Mouse (Mus musculus): Measurements from ENCODE around the gene Gjb6. TPM values are rescaled to one million over a fixed set of nuclear protein-coding genes. Genes with fewer than 3 reads are reported as not detected.

The Gjb6 gene
- polyA plus RNA-seq, 1 experiment from 2014 or later: 0.38 TPM

DNA sequence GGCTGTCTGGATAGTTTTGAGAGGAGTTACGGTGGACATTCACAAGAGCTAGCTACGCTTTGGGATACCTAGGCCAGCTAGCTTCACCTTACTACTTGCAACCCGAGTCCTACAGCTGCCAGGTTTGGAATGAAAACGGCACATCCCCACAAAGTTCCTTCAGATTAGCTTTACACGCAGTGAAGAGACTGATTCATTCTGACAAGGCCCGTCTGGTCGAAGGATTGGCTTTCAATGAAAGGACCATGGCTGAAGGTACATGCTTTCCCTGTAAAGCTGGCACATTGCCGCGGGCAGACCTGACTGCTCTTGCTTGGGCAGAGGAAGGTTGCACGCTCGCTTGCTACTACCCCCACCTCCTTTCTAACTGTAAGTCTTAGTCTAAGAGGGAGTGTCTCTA lies 27.7 kb downstream of the Gjb6 start:
- H3K27ac ChIP-seq (replicated peaks): no peak overlapping the region
- 46% methylated on average over 11 of the region's 11 CpGs for WGBS
- H3K4me3 ChIP-seq: no peak overlapping the region
- H3K36me3 ChIP-seq: no peaks in the 10 kb centered on the region
- no peak for DNase-seq (ENCODE audit: low spot score)
- no peaks in the 10 kb centered on the region for H3K9me3 ChIP-seq (replicated peaks)
- H3K4me1 ChIP-seq: peaks cover 17% of the 10 kb centered on the region
- H3K27me3 ChIP-seq (ENCODE audit: low read depth, poor library complexity, severe bottlenecking): peaks cover 76% of the 10 kb centered on the region

DNA sequence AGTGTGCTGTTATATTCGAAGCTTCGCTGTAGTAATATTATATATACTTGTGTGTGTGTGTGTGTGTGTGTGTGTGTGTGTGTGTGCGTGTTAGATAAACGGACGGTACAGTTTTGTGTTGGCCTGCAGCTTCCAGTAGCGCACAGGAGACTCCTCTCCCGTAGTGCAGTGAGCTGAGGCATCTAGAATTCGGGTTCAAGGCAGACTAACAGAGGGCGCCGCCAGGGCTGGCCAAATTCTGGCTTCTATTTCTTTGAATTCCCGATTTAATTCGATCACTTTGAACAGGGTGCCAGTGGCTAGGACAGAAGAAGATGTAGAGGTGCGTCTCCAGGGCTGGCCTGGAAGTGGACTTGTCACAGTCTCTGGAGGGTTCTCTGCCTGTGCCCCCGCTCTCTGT lies 28.3 kb downstream of the Gjb6 start:
- Histone ChIP-seq H3K27ac (replicated peaks) (no peak overlapping the region), H3K9me3 (replicated peaks) (no peaks in the 10 kb centered on the region), H3K4me3 (peak overlapping the region; percentile 76), H3K36me3 (no peaks in the 10 kb centered on the region), H3K4me1 (peaks cover 17% of the 10 kb centered on the region), H3K27me3 (ENCODE audit: low read depth, poor library complexity, severe bottlenecking) (peaks cover 82% of the 10 kb centered on the region)
- DNase-seq (ENCODE audit: low spot score): peak; percentile 31
- WGBS: 15% methylated on average over 14 of the region's 14 CpGs

DNA sequence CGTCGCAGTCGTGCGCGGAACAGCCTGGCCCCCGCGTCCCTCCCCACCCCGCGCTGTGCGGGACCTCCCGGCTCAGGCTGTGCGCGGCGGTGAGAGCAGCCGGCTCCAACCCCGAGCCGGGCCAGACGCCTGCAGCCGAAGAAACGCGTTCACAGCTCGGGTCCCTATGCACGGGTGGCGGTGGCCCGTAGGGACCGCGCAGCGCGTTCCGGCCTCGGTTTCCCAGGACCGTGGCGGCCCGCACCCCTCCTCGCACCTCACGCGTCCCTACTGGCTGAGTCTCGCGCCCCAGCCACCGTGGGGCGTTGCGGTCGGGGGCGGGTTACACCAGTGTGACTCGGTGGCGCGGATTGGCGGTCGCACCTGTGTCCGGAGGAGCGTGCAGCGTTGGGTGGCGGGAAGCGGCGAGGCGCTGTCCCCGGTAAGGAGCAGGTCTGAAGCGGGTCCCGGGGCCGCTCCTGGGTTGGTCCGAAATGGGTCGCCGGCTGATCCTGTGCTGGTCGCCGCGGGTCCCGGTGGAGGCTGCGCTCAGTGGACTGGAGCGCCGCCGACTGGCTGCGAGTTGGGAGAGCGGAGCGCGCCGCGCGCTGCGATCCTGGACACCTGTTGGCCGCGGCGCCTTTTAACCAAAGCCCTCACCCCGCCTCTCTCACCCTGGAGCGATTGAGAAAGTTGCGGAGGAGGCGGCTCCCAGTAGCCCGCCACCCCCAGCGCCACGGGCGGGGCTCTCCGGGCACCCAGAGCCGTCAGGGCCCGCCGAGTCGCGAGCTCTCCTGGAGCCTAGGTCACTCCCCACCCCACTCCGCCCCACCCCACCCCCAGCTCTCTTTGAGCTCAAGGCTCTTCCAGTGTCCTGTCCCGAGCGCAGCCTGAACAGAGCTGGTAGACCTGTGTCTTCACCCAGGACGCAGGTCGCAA lies 29.0 kb downstream of the Gjb6 start, which contains the start of gene Gjb2:
Gene Gjb2 (minus strand): TSS at position 597 of the 918 bp plus-strand sequence.
- H3K27ac ChIP-seq (replicated peaks): peak within 1 kb of the TSS; percentile 69; the same call in 1 of the 2 replicates
- under 1% methylated on average over 101 of the region's 101 CpGs for WGBS
- peak; percentile 58 for DNase-seq (ENCODE audit: low spot score)
- H3K27me3 ChIP-seq (ENCODE audit: low read depth, poor library complexity, severe bottlenecking): peaks cover 87% of the 10 kb centered on the region
- peaks cover 17% of the 10 kb centered on the region for H3K4me1 ChIP-seq
- no peaks in the 10 kb centered on the region for H3K9me3 ChIP-seq (replicated peaks)
- peak within 1 kb of the TSS; percentile 76 for H3K4me3 ChIP-seq
- H3K36me3 ChIP-seq: no peaks in the 10 kb centered on the region

GRCm38 (mm10) chr14:57103711-57104105 lies 29.7 kb downstream of the Gjb6 start:
- H3K9me3 ChIP-seq (replicated peaks): no peaks in the 10 kb centered on the region
- peaks cover 17% of the 10 kb centered on the region for H3K4me1 ChIP-seq
- no peak for DNase-seq (ENCODE audit: low spot score)
- no peak overlapping the region; the same call in 1 of the 2 replicates for H3K27ac ChIP-seq (replicated peaks)
- peak overlapping the region; percentile 76 for H3K4me3 ChIP-seq
- 2% methylated on average over 22 of the region's 22 CpGs for WGBS
- no peaks in the 10 kb centered on the region for H3K36me3 ChIP-seq
- peaks cover 87% of the 10 kb centered on the region for H3K27me3 ChIP-seq (ENCODE audit: low read depth, poor library complexity, severe bottlenecking)

DNA sequence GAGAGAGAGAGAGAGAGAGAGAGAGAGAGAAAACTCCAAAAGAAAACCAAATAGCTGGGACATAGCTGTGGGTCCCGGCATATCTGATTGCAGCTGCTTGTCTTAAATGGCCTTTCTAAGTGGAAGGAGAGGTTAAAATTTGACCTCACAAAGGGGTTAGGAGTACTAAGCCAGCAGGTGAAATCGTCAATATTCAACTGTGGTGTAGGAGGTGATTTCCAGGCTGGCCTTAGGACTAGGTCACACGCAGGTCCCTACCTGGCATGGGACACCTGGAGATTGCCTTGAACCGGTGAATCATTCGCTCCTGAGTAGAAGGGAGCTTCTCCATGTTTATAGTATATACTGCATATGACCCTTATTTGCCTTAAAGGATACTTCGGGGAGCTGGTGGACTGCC lies 30.3 kb downstream of the Gjb6 start:
- H3K9me3 ChIP-seq (replicated peaks): no peaks in the 10 kb centered on the region
- no peak overlapping the region for H3K4me3 ChIP-seq
- no peak for DNase-seq (ENCODE audit: low spot score)
- H3K4me1 ChIP-seq: peaks cover 17% of the 10 kb centered on the region
- WGBS: 56% methylated on average over 6 of the region's 6 CpGs
- H3K27me3 ChIP-seq (ENCODE audit: low read depth, poor library complexity, severe bottlenecking): peaks cover 83% of the 10 kb centered on the region
- no peak overlapping the region for H3K27ac ChIP-seq (replicated peaks)
- no peaks in the 10 kb centered on the region for H3K36me3 ChIP-seq

- Histone ChIP-seq H3K36me3 (no peaks in the 10 kb centered on the region), H3K27ac (replicated peaks) (no peak overlapping the region), H3K4me1 (peaks cover 17% of the 10 kb centered on the region), H3K9me3 (replicated peaks) (no peaks in the 10 kb centered on the region), H3K27me3 (ENCODE audit: low read depth, poor library complexity, severe bottlenecking) (peaks cover 68% of the 10 kb centered on the region), H3K4me3 (no peak overlapping the region)
- no peak for DNase-seq (ENCODE audit: low spot score)
- WGBS: 87% methylated on average over 7 of the region's 7 CpGs
These were observed 31.8 kb downstream of the Gjb6 start for GRCm38 (mm10) chr14:57101623-57102022.

GRCm38 (mm10) chr14:57095855-57096254 lies 37.6 kb downstream of the Gjb6 start:
- Histone ChIP-seq H3K36me3 (no peaks in the 10 kb centered on the region), H3K9me3 (replicated peaks) (no peaks in the 10 kb centered on the region), H3K4me3 (no peak overlapping the region), H3K27me3 (ENCODE audit: low read depth, poor library complexity, severe bottlenecking) (peaks cover 12% of the 10 kb centered on the region), H3K4me1 (no peaks in the 10 kb centered on the region), H3K27ac (replicated peaks) (no peak overlapping the region)
- 89% methylated on average over 4 of the region's 4 CpGs for WGBS
- DNase-seq (ENCODE audit: low spot score): no peak

- Histone ChIP-seq H3K4me1 (no peaks in the 10 kb centered on the region), H3K36me3 (no peaks in the 10 kb centered on the region), H3K27me3 (ENCODE audit: low read depth, poor library complexity, severe bottlenecking) (no peaks in the 10 kb centered on the region), H3K27ac (replicated peaks) (no peak overlapping the region), H3K9me3 (replicated peaks) (no peaks in the 10 kb centered on the region), H3K4me3 (no peak overlapping the region)
- WGBS: 7% methylated on average over 8 of the region's 8 CpGs
- DNase-seq (ENCODE audit: low spot score): peak; percentile 38
These were observed 40.4 kb downstream of the Gjb6 start for GRCm38 (mm10) chr14:57093029-57093428.

GRCm38 (mm10) chr14:57090001-57090400 lies 43.4 kb downstream of the Gjb6 start:
- WGBS: 56% methylated on average over 2 of the region's 2 CpGs
- no peaks in the 10 kb centered on the region for H3K36me3 ChIP-seq
- DNase-seq (ENCODE audit: low spot score): no peak
- no peak overlapping the region for H3K27ac ChIP-seq (replicated peaks)
- H3K27me3 ChIP-seq (ENCODE audit: low read depth, poor library complexity, severe bottlenecking): no peaks in the 10 kb centered on the region
- H3K4me1 ChIP-seq: no peaks in the 10 kb centered on the region; the same call in 1 of the 2 replicates
- no peaks in the 10 kb centered on the region for H3K9me3 ChIP-seq (replicated peaks)
- no peak overlapping the region for H3K4me3 ChIP-seq

GRCm38 (mm10) chr14:57089107-57089506 lies 44.3 kb downstream of the Gjb6 start:
- 93% methylated on average over 7 of the region's 7 CpGs for WGBS
- Histone ChIP-seq H3K4me1 (no peaks in the 10 kb centered on the region; the same call in 1 of the 2 replicates), H3K36me3 (no peaks in the 10 kb centered on the region), H3K27ac (replicated peaks) (no peak overlapping the region), H3K27me3 (ENCODE audit: low read depth, poor library complexity, severe bottlenecking) (no peaks in the 10 kb centered on the region), H3K9me3 (replicated peaks) (no peaks in the 10 kb centered on the region), H3K4me3 (no peak overlapping the region)
- DNase-seq (ENCODE audit: low spot score): no peak

DNA sequence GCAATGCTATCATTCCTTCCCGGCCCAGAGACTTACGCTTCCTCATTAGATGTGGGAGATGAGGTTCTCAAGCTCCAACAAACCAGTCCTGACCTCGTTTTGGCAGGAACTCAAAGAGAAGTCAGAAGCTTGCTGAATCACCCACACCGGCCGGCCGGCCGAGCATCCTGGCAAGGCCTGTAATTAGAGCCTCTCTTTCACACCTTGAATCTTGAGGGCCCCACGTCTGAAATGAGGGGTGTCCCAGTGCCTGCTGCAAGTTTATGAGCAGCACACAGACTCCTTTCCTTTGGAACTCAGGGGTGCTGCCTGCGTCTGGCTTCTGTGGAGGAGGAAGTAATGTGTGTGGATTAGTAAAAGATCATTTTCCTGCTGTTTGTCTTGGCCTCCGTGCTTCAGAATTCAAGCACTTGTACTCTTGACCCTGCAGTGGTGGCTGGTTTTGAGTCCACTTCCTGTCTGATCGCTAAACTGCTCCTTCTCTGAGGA lies 49.2 kb downstream of the Gjb6 start:
- H3K4me1 ChIP-seq: no peaks in the 10 kb centered on the region; the same call in 1 of the 2 replicates
- no peaks in the 10 kb centered on the region for H3K36me3 ChIP-seq
- no peak overlapping the region for H3K4me3 ChIP-seq
- no peak overlapping the region for H3K27ac ChIP-seq (replicated peaks)
- no peak for DNase-seq (ENCODE audit: low spot score)
- 77% methylated on average over 11 of the region's 11 CpGs for WGBS
- H3K9me3 ChIP-seq (replicated peaks): no peaks in the 10 kb centered on the region
- no peaks in the 10 kb centered on the region for H3K27me3 ChIP-seq (ENCODE audit: low read depth, poor library complexity, severe bottlenecking)

DNA sequence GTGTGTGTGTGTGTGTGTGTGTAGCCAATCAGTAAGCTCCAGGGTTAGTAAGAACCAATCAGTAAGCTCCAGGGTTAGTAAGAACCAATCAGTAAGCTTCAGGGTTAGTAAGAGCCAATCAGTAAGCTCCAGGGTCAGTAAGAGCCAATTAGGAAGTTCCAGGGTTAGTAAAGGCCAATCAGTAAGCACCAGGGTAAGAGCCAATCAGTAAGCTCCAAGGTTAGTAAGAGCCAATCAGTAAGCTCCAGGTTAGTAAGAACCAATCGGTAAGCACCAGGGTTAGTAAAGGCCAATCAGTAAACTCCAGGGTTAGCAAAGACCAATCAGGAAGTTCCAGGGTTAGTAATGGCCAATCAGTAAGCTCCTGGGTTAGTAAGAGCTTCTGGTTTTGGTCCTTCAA lies 50.5 kb downstream of the Gjb6 start:
- H3K9me3 ChIP-seq (replicated peaks): no peaks in the 10 kb centered on the region
- H3K4me3 ChIP-seq: no peak overlapping the region
- no peak for DNase-seq (ENCODE audit: low spot score)
- no peaks in the 10 kb centered on the region for H3K36me3 ChIP-seq
- H3K27me3 ChIP-seq (ENCODE audit: low read depth, poor library complexity, severe bottlenecking): no peaks in the 10 kb centered on the region
- no peaks in the 10 kb centered on the region; the same call in 1 of the 2 replicates for H3K4me1 ChIP-seq
- WGBS: 100% methylated on average over 1 of the region's 1 CpGs
- no peak overlapping the region for H3K27ac ChIP-seq (replicated peaks)

DNA sequence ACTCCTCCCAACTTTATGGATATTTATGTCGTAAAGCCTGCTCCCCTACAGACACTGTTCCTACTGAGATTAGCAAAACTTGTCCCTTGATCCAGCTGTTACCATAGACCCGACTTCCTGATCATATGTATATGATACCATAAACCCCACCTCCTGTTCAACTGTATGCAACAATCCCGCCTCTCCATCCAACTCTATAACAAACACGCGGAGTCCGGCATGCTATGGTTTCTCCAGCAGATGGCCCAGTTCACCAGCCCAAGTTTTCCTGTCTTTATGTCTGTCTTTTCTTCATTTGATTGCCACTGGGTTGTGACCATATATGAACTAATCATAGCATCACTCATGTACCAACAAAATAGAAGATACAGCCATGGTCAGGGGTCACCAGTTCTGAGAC lies 57.9 kb downstream of the Gjb6 start:
- H3K27me3 ChIP-seq (ENCODE audit: low read depth, poor library complexity, severe bottlenecking): no peaks in the 10 kb centered on the region
- H3K9me3 ChIP-seq (replicated peaks): no peaks in the 10 kb centered on the region
- 85% methylated on average over 6 of the region's 6 CpGs for WGBS
- no peak for DNase-seq (ENCODE audit: low spot score)
- H3K27ac ChIP-seq (replicated peaks): no peak overlapping the region
- H3K4me1 ChIP-seq: no peaks in the 10 kb centered on the region
- no peak overlapping the region for H3K4me3 ChIP-seq
- no peaks in the 10 kb centered on the region for H3K36me3 ChIP-seq

All from midbrain, embryonic 10.5 days (tissue).